Mouse (Mus musculus) kidney, adult 18-20 months (tissue): ENCODE data around the gene Vmn2r58.
"Not testable (repeated sequence)": the region's sequence is repeated elsewhere in the genome, so short reads cannot be mapped to it uniquely, and the experiment has no call there.

Source experiments
- DNase-seq: peaks from one replicate; pipeline ENCODE4 v3.0.0; 2021

Gene Vmn2r58

DNA sequence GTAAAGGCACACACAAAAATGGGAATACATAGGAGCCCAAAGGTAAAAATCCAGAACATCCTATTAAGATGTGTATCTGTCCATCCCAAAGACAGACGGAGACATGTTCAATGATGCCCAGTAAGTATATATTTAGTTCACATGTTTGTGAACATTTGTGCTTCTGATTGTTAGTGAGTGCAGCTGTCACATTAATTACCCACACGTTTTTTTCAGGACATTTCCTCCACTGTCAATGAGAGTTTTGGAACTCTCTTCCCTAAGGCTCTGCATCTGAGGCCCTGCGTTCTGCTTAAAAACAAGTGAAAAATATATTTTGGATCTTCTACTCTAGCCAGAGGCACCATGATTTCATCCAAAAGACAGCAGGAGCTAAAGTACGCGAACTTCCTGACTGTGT, at the start of gene Vmn2r58:
Vmn2r58 (minus strand) TSS at position 101 of the 400 bp plus-strand sequence.
- not testable (repeated sequence) for DNase-seq
